Mouse (Mus musculus) intestine, embryonic 15.5 days (tissue): ENCODE measurements around the gene Elf2. TPM values are rescaled to one million over a fixed set of nuclear protein-coding genes. Genes with fewer than 3 reads are reported as not detected.

ENCODE experiments used
- ATAC-seq: fragments of 200-750 bp; cut with Nextera tagmentation; 2 replicates; pipeline ENCODE4 v1.8.0; 2017; ENCODE audit warnings: moderate TSS enrichment, moderate library complexity
- H3K27ac ChIP-seq: fragments of 300-500 bp; sonication (generic); 2 replicates; pipeline ENCODE4 v1.5.1; 2015; ENCODE audit warnings: mild to moderate bottlenecking, inconsistent platforms
- H3K27me3 ChIP-seq: fragments of 300-500 bp; sonication (generic); replicated peaks from 2 replicates; pipeline ENCODE4 v1.6.1; 2015; ENCODE audit warnings: inconsistent platforms
- H3K36me3 ChIP-seq: fragments of 300-500 bp; sonication (generic); 2 replicates; pipeline ENCODE4 v1.6.1; 2015; ENCODE audit warnings: inconsistent platforms
- H3K4me1 ChIP-seq: fragments of 300-500 bp; sonication (generic); replicated peaks from 2 replicates; pipeline ENCODE4 v1.6.1; 2015; ENCODE audit warnings: inconsistent platforms
- H3K4me2 ChIP-seq: fragments of 300-500 bp; sonication (generic); replicated peaks from 2 replicates; pipeline ENCODE4 v1.6.1; 2015; ENCODE audit warnings: mild to moderate bottlenecking, inconsistent platforms
- H3K4me3 ChIP-seq: fragments of 300-500 bp; sonication (generic); replicated peaks from 2 replicates; pipeline ENCODE4 v1.5.1; 2015; ENCODE audit warnings: inconsistent platforms
- H3K9ac ChIP-seq: fragments of 300-500 bp; sonication (generic); 2 replicates; pipeline ENCODE4 v1.6.1; 2015; ENCODE audit warnings: inconsistent platforms
- H3K9me3 ChIP-seq: fragments of 300-500 bp; sonication (generic); 2 replicates; pipeline ENCODE4 v1.6.1; 2016; ENCODE audit warnings: inconsistent platforms
- WGBS: fragments of 180-500 bp; shearing (Covaris S2); methylation state at CpG from one replicate; pipeline ENCODE4 v1.1.7; 2015; 5-methylcytosine and 5-hydroxymethylcytosine counted together
- polyA plus RNA-seq: library from polyadenylated mRNA; unstranded; fragments of >200 nt; fragmentation: Nextera tagmentation; extraction: Ambion mirVana; gene quantifications from 2 replicates; pipeline ENCODE4 v1.2.1, GENCODE M21; 2015

Elf2 gene
- polyA plus RNA-seq, 1 experiment from 2014 or later = 62.8 TPM

- H3K4me2 ChIP-seq = 0 out of 2 replicates have a peak overlapping the region, but pooled peaks have one; percentile 14
- WGBS = 32% methylated on average over 13 of the region's 13 CpGs
These were observed 106.3 kb downstream of the Elf2 start for GRCm38 (mm10) chr3:51233918-51234751.

GRCm38 (mm10) chr3:51233474-51233873, 107.0 kb downstream of the Elf2 start:
- H3K4me3 ChIP-seq = no peak overlapping the region
- no peaks in the 10 kb centered on the region for H3K9me3 ChIP-seq
- peaks cover 11% of the 10 kb centered on the region; the same call in 1 of the 2 replicates for H3K4me1 ChIP-seq
- no peak overlapping the region for H3K4me2 ChIP-seq
- H3K27me3 ChIP-seq = no peaks in the 10 kb centered on the region
- no peaks in the 10 kb centered on the region for H3K36me3 ChIP-seq
- peak; percentile 81 for ATAC-seq
- WGBS = 40% methylated on average over 5 of the region's 5 CpGs
- H3K27ac ChIP-seq = peak overlapping the region; percentile 51; the same call in 1 of the 2 replicates
- H3K9ac ChIP-seq = no peak overlapping the region

More at GRCm38 (mm10) chr3:51233918-51234751, 106.3 kb downstream of the Elf2 start:
- H3K9ac ChIP-seq = no peak overlapping the region
- ATAC-seq = peak; percentile 78
- no peaks in the 10 kb centered on the region for H3K36me3 ChIP-seq
- no peak overlapping the region for H3K4me3 ChIP-seq
- H3K27me3 ChIP-seq = no peaks in the 10 kb centered on the region
- H3K9me3 ChIP-seq = no peaks in the 10 kb centered on the region
- H3K27ac ChIP-seq = peak overlapping the region; percentile 51; the same call in 1 of the 2 replicates
- peaks cover 11% of the 10 kb centered on the region; the same call in 1 of the 2 replicates for H3K4me1 ChIP-seq

DNA sequence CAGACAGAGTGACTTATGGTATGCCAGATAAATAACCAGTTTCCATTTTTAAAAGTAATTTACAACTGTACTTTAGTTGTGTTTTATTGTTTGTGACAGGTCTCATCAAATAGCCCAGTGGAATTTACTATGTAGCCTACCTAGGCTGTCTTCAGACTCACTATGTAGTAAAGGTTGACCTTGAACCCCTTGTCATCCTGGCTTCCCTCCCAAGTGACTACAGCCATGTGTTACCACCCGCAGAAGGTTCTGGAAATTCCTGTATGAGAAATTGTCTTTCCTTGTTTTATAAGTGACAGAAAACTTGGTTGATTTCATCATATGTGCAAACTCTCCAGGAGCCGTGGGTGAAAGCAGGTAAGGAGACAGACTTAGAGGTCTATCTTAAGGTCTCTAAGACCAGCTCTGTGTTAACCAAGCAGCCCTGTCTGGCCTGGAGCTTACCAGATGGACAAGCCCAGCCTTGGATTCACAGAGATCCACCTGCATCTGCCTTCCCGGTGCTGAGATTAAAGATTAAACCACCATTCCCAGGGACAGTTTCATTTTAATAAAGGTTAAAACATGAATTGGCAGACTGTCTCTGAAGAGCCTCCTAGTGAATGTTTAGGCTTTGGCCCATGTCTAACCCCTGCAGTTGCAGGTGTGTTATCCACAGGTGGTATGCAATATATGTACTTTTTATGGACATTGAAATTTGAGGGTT, 108.1 kb downstream of the Elf2 start:
- H3K4me3 ChIP-seq = no peak overlapping the region
- no peak overlapping the region for H3K9ac ChIP-seq
- H3K4me1 ChIP-seq = peaks cover 11% of the 10 kb centered on the region; the same call in 1 of the 2 replicates
- no peaks in the 10 kb centered on the region for H3K9me3 ChIP-seq
- no peaks in the 10 kb centered on the region for H3K27me3 ChIP-seq
- no peaks in the 10 kb centered on the region for H3K36me3 ChIP-seq
- no peak overlapping the region for H3K4me2 ChIP-seq
- no peak overlapping the region for H3K27ac ChIP-seq
- ATAC-seq = no peak
- WGBS = 84% methylated on average over 3 of the region's 3 CpGs

GRCm38 (mm10) chr3:51231499-51231898, 109.0 kb downstream of the Elf2 start:
- Histone ChIP-seq H3K9me3 (no peaks in the 10 kb centered on the region), H3K27me3 (no peaks in the 10 kb centered on the region), H3K27ac (no peak overlapping the region), H3K9ac (no peak overlapping the region), H3K4me2 (no peak overlapping the region), H3K4me1 (peaks cover 12% of the 10 kb centered on the region; the same call in 1 of the 2 replicates), H3K4me3 (no peak overlapping the region), H3K36me3 (no peaks in the 10 kb centered on the region)
- 50% methylated on average over 3 of the region's 3 CpGs for WGBS
- no peak for ATAC-seq

DNA sequence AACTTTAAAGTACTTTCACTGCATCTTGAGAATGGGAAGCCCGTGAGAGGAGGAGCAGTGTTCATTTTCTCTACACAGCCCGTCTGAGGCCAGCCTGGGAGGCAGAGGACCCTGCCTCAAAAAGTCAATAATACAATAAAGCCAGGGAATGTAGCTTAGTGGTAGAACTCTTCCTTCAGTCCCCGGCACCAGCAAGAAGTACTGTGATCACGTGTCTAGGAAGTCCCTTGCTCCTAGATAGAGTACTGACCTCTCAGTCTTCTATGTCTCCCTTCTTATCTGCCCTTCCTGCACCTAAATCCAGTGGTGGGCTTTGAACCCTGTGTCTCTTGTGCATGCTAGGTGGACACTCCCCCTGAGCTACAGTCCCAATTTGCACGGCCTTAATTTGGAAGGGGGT, 109.6 kb downstream of the Elf2 start:
- Histone ChIP-seq H3K4me3 (no peak overlapping the region), H3K27me3 (no peaks in the 10 kb centered on the region), H3K9me3 (no peaks in the 10 kb centered on the region), H3K9ac (no peak overlapping the region), H3K27ac (no peak overlapping the region), H3K36me3 (no peaks in the 10 kb centered on the region), H3K4me1 (peaks cover 15% of the 10 kb centered on the region; the same call in 1 of the 2 replicates), H3K4me2 (no peak overlapping the region)
- no peak for ATAC-seq
- 62% methylated on average over 5 of the region's 5 CpGs for WGBS

- peaks cover 15% of the 10 kb centered on the region; the same call in 1 of the 2 replicates for H3K4me1 ChIP-seq
- H3K4me3 ChIP-seq = no peak overlapping the region
- no peak for ATAC-seq
- 84% methylated on average over 6 of the region's 6 CpGs for WGBS
- H3K9ac ChIP-seq = no peak overlapping the region
- H3K27me3 ChIP-seq = no peaks in the 10 kb centered on the region
- no peaks in the 10 kb centered on the region for H3K36me3 ChIP-seq
- no peak overlapping the region for H3K27ac ChIP-seq
- H3K9me3 ChIP-seq = no peaks in the 10 kb centered on the region
- H3K4me2 ChIP-seq = no peak overlapping the region
These were observed 110.2 kb downstream of the Elf2 start for GRCm38 (mm10) chr3:51230146-51230835.

GRCm38 (mm10) chr3:51229226-51229625, 111.2 kb downstream of the Elf2 start:
- Histone ChIP-seq H3K9me3 (no peaks in the 10 kb centered on the region), H3K27me3 (no peaks in the 10 kb centered on the region), H3K4me1 (peaks cover 15% of the 10 kb centered on the region; the same call in 1 of the 2 replicates), H3K4me2 (no peak overlapping the region), H3K27ac (no peak overlapping the region), H3K36me3 (no peaks in the 10 kb centered on the region), H3K9ac (no peak overlapping the region), H3K4me3 (no peak overlapping the region)
- ATAC-seq = no peak
- 78% methylated on average over 3 of the region's 3 CpGs for WGBS

DNA sequence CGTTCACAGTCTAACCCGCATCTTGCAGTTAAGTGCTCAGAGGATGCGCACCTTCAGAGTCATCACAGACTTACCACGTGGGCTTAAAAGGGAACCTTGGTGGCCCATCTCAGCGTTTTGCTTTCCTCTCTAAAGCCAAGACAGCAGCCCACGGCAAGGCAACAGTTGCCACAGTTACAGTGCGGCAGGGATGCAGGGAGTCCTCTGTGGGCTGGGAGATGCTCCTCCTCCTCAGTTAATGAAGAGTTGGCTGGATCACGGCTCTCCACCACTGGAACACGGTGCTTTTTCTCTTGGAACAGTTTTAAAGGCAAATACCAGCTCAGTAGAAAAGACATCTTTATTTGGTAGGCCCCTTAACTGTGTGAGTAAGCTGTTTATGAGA, 111.7 kb downstream of the Elf2 start:
- no peaks in the 10 kb centered on the region for H3K36me3 ChIP-seq
- 82% methylated on average over 9 of the region's 9 CpGs for whole genome bisulfite sequencing
- H3K27ac ChIP-seq = no peak overlapping the region
- ATAC-seq = no peak
- peaks cover 15% of the 10 kb centered on the region; the same call in 1 of the 2 replicates for H3K4me1 ChIP-seq
- no peaks in the 10 kb centered on the region for H3K27me3 ChIP-seq
- no peak overlapping the region for H3K4me2 ChIP-seq
- H3K4me3 ChIP-seq = no peak overlapping the region
- no peak overlapping the region for H3K9ac ChIP-seq
- no peaks in the 10 kb centered on the region for H3K9me3 ChIP-seq

- peaks cover 10% of the 10 kb centered on the region; the same call in 1 of the 2 replicates for H3K4me1 ChIP-seq
- H3K36me3 ChIP-seq = no peaks in the 10 kb centered on the region
- 76% methylated on average over 10 of the region's 10 CpGs for WGBS
- no peak overlapping the region for H3K4me2 ChIP-seq
- no peaks in the 10 kb centered on the region for H3K9me3 ChIP-seq
- no peak for ATAC-seq
- no peak overlapping the region for H3K9ac ChIP-seq
- no peak overlapping the region for H3K4me3 ChIP-seq
- no peaks in the 10 kb centered on the region for H3K27me3 ChIP-seq
- H3K27ac ChIP-seq = no peak overlapping the region
These were observed 112.2 kb downstream of the Elf2 start for GRCm38 (mm10) chr3:51228038-51228820.

DNA sequence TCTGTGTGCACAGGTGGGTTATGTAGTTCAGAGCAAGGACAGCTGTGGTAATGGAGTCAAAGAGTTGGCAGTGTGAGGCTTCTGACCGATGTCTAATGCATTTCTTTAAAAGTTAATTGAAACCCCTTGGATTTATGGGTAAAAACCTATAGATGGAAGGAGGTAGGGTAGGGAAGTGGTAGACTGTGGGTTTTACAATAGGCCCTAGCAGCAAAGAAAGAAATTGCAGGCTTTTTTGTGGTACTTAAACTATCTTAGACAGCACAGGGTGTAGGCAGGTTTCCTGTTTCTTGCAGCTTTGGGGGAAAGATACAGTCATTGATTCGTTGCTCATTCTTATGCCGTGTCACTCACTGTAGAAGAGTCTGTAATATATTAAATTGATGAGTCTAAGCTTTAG, 113.9 kb downstream of the Elf2 start:
- H3K9ac ChIP-seq = no peak overlapping the region
- ATAC-seq = no peak
- peak overlapping the region; percentile 85; the same call in 1 of the 2 replicates for H3K4me2 ChIP-seq
- no peak overlapping the region for H3K27ac ChIP-seq
- no peak overlapping the region for H3K4me3 ChIP-seq
- 82% methylated on average over 3 of the region's 3 CpGs for WGBS
- H3K27me3 ChIP-seq = no peaks in the 10 kb centered on the region
- no peaks in the 10 kb centered on the region for H3K36me3 ChIP-seq
- H3K4me1 ChIP-seq = peaks cover 7% of the 10 kb centered on the region; the same call in 1 of the 2 replicates
- H3K9me3 ChIP-seq = no peaks in the 10 kb centered on the region

GRCm38 (mm10) chr3:51225979-51226378, 114.5 kb downstream of the Elf2 start:
- Histone ChIP-seq H3K36me3 (no peaks in the 10 kb centered on the region), H3K4me3 (no peak overlapping the region), H3K9ac (no peak overlapping the region), H3K27me3 (no peaks in the 10 kb centered on the region), H3K4me2 (peak overlapping the region; percentile 85), H3K27ac (no peak overlapping the region), H3K4me1 (peaks cover 4% of the 10 kb centered on the region; the same call in 1 of the 2 replicates), H3K9me3 (no peaks in the 10 kb centered on the region)
- WGBS = 92% methylated on average over 10 of the region's 10 CpGs
- no peak for ATAC-seq
